Mouse (Mus musculus) kidney, postnatal 0 days (tissue): ENCODE results near the gene Nsmce3. TPM values are rescaled to one million over a fixed set of nuclear protein-coding genes. Genes with fewer than 3 reads are reported as not detected.
A peak's percentile ranks its signal among the peaks of the same experiment; 100 is the strongest.

Experiments
- ATAC-seq: fragments of 200-750 bp; cut with Nextera tagmentation; replicated peaks from 2 replicates; pipeline ENCODE4 v1.8.0; 2017; ENCODE audit warnings: low read depth, moderate number of reproducible peaks, moderate TSS enrichment, moderate library complexity; ENCODE audit not compliant: low FRiP score
- DNase-seq: peaks from one replicate; pipeline ENCODE4 v3.0.0-alpha.2; 2016; ENCODE audit warnings: low spot score
- H3K27ac ChIP-seq: fragments of 300-500 bp; sonication (generic); 2 replicates; pipeline ENCODE4 v1.5.1; 2014; ENCODE audit warnings: mild to moderate bottlenecking
- H3K27me3 ChIP-seq: fragments of 300-500 bp; sonication (generic); 2 replicates; pipeline ENCODE4 v1.6.1; 2014; ENCODE audit warnings: low read length, mixed read lengths; ENCODE audit not compliant: insufficient read depth
- H3K36me3 ChIP-seq: fragments of 300-500 bp; sonication (generic); 2 replicates; pipeline ENCODE4 v1.6.1; 2014; ENCODE audit warnings: low read length, mixed read lengths; ENCODE audit not compliant: insufficient read depth
- H3K4me1 ChIP-seq: fragments of 300-500 bp; sonication (generic); replicated peaks from 2 replicates; pipeline ENCODE4 v1.6.1; 2014; ENCODE audit warnings: antibody characterized with exemption, low read length, mixed read lengths; ENCODE audit not compliant: insufficient read depth
- H3K4me2 ChIP-seq: fragments of 300-500 bp; sonication (generic); 2 replicates; pipeline ENCODE4 v1.6.1; 2014; ENCODE audit warnings: mild to moderate bottlenecking, low read length, moderate library complexity, mixed read lengths
- H3K4me3 ChIP-seq: fragments of 300-500 bp; sonication (generic); replicated peaks from 2 replicates; pipeline ENCODE4 v1.5.1; 2014; ENCODE audit warnings: low read depth, low read length
- H3K9ac ChIP-seq: fragments of 300-500 bp; sonication (generic); 2 replicates; pipeline ENCODE4 v1.6.1; 2014; ENCODE audit warnings: low read depth, low read length
- H3K9me3 ChIP-seq: fragments of 300-500 bp; sonication (generic); replicated peaks from 2 replicates; pipeline ENCODE4 v1.6.1; 2016; ENCODE audit warnings: low read length, inconsistent platforms, mixed read lengths
- CTCF ChIP-seq: IDR thresholded peaks from 2 replicates; pipeline ENCODE4 v1.5.1; 2016; ENCODE audit warnings: antibody characterized with exemption, low read depth, mild to moderate bottlenecking, moderate library complexity
- WGBS: fragments of 180-500 bp; shearing (Covaris S2); extraction: QIAGEN DNeasy Blood & Tissue Kit; methylation state at CpG from one replicate; pipeline ENCODE4 v1.1.7; 2014; 5-methylcytosine and 5-hydroxymethylcytosine counted together
- polyA plus RNA-seq: library from polyadenylated mRNA; unstranded; fragments of >200 nt; fragmentation: Nextera tagmentation; extraction: Ambion mirVana; gene quantifications from 2 replicates; pipeline ENCODE4 v1.2.1, GENCODE M21; 2015

Nsmce3 gene
- polyA plus RNA-seq, 1 experiment from 2014 or later = 10.1 TPM

DNA sequence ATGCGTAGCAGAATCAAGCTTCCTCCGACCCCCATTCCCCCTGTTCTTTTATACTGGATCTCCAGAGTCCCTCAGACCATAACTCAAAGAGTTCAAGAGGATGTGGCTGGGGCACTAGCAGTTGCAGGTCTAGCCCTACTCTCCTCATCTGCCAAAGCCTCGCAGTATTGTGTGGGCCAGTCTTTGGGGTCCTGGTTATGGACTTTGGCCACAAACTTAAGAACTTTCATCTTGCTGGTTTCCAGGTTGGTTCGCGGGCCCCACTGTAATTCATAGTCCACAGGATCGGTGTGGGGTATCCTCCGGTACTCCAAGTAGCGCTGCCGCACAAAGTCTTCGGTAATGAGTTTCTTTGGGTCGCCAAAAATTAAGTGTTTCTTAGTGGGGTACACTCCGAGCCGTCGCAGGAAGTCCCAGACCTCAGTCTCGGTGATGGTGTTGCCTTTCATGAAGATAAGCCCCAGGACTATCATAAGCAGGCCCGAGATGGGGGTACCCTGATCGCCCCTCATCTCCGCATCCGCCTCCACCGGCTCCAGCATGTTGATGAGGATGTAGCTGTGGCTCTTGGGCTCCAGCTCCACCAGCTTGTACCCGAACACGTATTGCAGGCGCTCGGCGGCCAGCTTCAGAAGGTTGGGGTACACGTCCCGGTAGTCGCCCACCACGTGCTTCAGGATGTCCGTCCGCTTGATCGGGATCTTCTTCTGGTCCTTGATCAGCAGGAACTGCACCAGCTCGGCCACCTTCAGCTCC, 632 bp downstream of the Nsmce3 start:
- H3K36me3 ChIP-seq = no peaks in the 10 kb centered on the region
- H3K4me3 ChIP-seq = peak overlapping the region; percentile 83
- peak overlapping the region; percentile 95 for H3K27ac ChIP-seq
- ATAC-seq = peak; percentile 25; the same call in 1 of the 2 replicates
- peak overlapping the region; percentile 92 for H3K9ac ChIP-seq
- peak; percentile 5 for DNase-seq
- no peak for TF ChIP-seq CTCF
- peaks cover 7% of the 10 kb centered on the region for H3K4me1 ChIP-seq
- no peaks in the 10 kb centered on the region for H3K9me3 ChIP-seq
- H3K27me3 ChIP-seq = no peaks in the 10 kb centered on the region
- H3K4me2 ChIP-seq = peak overlapping the region; percentile 82
- WGBS = under 1% methylated on average over 33 of the region's 33 CpGs

DNA sequence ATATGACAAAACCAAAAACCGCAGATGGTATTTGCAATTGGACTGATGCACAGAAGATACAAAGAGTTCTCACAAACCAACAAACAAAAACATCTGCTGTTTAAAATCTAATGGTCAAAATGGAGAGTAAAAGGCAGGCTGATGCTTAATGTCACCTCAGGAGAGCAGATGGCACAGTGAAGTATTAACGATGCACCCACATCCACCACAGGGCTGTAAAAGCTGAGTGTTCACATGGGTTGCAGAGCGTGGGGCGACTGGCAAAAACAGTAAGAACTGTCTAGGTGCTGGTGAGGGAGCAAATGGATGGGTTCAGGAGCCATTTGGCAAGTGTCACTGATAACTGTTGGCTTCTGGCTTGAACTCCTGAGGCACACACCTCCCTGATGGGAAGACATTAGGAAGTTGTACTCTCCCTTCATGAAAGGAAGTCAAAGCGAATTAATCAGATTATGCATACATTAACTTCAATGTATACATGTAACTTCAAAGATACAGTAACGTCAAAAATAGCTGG, 3.2 kb downstream of the Nsmce3 start:
- H3K27me3 ChIP-seq = no peaks in the 10 kb centered on the region
- H3K36me3 ChIP-seq = no peaks in the 10 kb centered on the region
- 71% methylated on average over 6 of the region's 6 CpGs for WGBS
- no peaks in the 10 kb centered on the region for H3K9me3 ChIP-seq
- peaks cover 7% of the 10 kb centered on the region for H3K4me1 ChIP-seq
- no peak for DNase-seq
- H3K4me3 ChIP-seq = no peak overlapping the region
- no peak overlapping the region for H3K4me2 ChIP-seq
- no peak for ATAC-seq
- H3K9ac ChIP-seq = no peak overlapping the region
- TF ChIP-seq CTCF = no peak
- H3K27ac ChIP-seq = no peak overlapping the region

DNA sequence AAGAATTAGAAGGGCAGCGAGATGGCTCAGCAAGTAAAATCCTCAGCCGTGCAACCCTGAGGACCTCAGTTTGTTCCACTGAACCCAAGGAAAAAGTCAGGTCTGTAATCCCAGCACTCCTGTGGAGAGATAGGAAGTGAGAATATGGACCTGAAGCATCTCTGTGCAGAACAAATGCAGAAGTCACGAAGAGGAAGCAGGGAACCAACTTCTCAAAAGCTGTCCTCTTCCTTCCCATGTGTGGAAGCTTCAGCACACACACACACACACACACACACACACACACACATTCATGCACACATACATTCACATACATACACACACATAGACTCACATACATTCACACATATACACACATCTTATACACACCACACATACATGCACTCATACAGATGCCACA, 9.3 kb downstream of the Nsmce3 start:
- no peak for TF ChIP-seq CTCF
- Histone ChIP-seq H3K27ac (no peak overlapping the region), H3K9ac (no peak overlapping the region), H3K4me1 (no peaks in the 10 kb centered on the region), H3K9me3 (no peaks in the 10 kb centered on the region), H3K27me3 (no peaks in the 10 kb centered on the region), H3K4me3 (no peak overlapping the region), H3K36me3 (no peaks in the 10 kb centered on the region), H3K4me2 (no peak overlapping the region)
- WGBS = 77% methylated on average over 3 of the region's 3 CpGs
- ATAC-seq (no peak), DNase-seq (no peak)

DNA sequence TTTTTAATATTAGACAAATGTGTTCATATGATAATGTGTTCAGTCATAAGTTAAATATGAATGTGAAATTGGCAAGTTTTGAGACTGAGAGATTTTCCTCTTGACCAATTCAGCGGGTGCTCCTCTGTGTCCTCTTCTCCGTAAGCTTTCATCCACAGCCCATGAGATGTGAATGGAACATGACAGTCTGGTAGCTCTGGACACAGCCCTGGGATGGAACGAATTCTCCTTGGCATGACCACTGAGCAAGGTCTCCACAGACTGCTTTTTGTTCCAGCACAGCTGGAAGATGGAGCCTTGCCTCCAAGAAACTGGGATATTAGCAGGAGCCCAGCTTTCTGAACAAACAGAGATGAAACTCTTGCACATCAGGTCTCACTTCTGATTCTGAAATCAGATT, 9.8 kb downstream of the Nsmce3 start:
- DNase-seq = no peak
- H3K36me3 ChIP-seq = no peaks in the 10 kb centered on the region
- no peak overlapping the region for H3K4me3 ChIP-seq
- WGBS = 87% methylated on average over 3 of the region's 3 CpGs
- no peak overlapping the region for H3K9ac ChIP-seq
- TF ChIP-seq CTCF = no peak
- no peak overlapping the region for H3K4me2 ChIP-seq
- H3K9me3 ChIP-seq = no peaks in the 10 kb centered on the region
- no peaks in the 10 kb centered on the region for H3K4me1 ChIP-seq
- H3K27ac ChIP-seq = no peak overlapping the region
- no peaks in the 10 kb centered on the region for H3K27me3 ChIP-seq
- no peak for ATAC-seq

DNA sequence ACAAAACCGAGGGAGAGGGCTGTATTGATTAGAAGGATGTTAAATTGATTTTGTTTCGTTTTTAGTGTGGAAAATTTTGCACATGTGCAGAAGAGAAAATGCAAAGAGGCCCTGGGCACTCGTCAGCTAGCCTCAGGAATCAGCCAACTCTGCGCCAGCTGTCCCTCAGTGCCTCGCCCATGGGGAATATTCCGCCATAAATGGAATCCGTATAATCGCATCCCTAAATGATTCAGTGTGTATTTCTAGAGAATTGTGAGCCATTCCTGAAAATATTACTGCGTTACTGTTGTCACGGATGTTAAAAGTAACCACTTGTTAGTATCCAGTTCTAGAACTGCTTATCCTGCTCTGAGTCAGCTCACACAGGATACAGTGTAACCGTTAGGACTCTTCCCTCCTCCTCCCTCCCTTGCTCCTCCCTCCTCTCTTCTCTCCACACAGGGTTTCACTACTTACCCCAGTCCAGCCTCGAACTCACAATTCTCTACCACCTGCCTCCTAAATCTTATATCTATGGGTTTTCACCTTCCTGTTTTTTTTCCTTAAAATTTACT, 16.2 kb downstream of the Nsmce3 start:
- no peaks in the 10 kb centered on the region for H3K27me3 ChIP-seq
- WGBS = 80% methylated on average over 12 of the region's 12 CpGs
- no peak overlapping the region for H3K27ac ChIP-seq
- H3K9me3 ChIP-seq = no peaks in the 10 kb centered on the region
- H3K4me3 ChIP-seq = no peak overlapping the region
- no peak for TF ChIP-seq CTCF
- no peak for ATAC-seq
- no peak for DNase-seq
- no peaks in the 10 kb centered on the region for H3K36me3 ChIP-seq
- H3K4me1 ChIP-seq = no peaks in the 10 kb centered on the region
- H3K9ac ChIP-seq = no peak overlapping the region
- no peak overlapping the region for H3K4me2 ChIP-seq

DNA sequence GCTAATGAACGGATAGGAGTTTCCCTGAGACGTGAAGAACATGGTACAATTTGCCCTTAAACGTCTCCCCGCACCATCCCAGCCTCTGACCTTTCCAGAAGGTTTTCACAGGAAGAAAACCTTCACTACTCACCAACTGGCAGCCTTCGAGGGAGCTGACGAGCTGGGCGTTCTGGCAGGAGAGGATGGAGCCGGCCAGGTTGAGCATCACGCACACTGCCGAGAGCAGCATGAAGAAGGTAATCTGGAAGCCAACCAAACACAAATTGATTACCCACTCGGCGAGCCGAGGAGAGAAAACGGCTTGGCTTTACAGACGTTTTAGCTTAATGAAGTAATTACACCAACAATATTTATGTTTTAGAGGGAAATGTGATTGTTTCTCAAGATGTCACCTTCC, 16.8 kb downstream of the Nsmce3 start:
- Histone ChIP-seq H3K9ac (no peak overlapping the region), H3K36me3 (no peaks in the 10 kb centered on the region), H3K9me3 (no peaks in the 10 kb centered on the region), H3K27ac (no peak overlapping the region), H3K4me3 (no peak overlapping the region), H3K4me2 (no peak overlapping the region), H3K4me1 (no peaks in the 10 kb centered on the region), H3K27me3 (no peaks in the 10 kb centered on the region)
- no peak for TF ChIP-seq CTCF
- no peak for DNase-seq
- WGBS = 59% methylated on average over 15 of the region's 15 CpGs
- no peak for ATAC-seq
